Mouse (Mus musculus) left cerebral cortex, adult 6 months (tissue): ENCODE data around the gene Gm8773. TPM values are rescaled to one million over a fixed set of nuclear protein-coding genes. Genes with fewer than 3 reads are reported as not detected.

Experiments
- long read RNA-seq, 2 experiments: library from polyadenylated mRNA; unstranded; transcript quantifications; one replicate each; pipeline ENCODE4 v2.0.0; 2019 to 2020
- polyA plus RNA-seq: library from polyadenylated mRNA; unstranded; fragments of <200 nt; fragmentation: Nextera tagmentation; gene quantifications from 2 replicates; pipeline ENCODE4 v1.2.3, GENCODE M21; 2021

Gene Gm8773
- polyA plus RNA-seq: 0.16 and 0.51 TPM in 2 replicates
- long read RNA-seq, experiment 1: 0 reads
- long read RNA-seq, experiment 2, partial matches to known transcripts: 0 of 1 reads
- long read RNA-seq, experiment 2, other reads (novel, unspliced or antisense): 0 of 1 reads

DNA sequence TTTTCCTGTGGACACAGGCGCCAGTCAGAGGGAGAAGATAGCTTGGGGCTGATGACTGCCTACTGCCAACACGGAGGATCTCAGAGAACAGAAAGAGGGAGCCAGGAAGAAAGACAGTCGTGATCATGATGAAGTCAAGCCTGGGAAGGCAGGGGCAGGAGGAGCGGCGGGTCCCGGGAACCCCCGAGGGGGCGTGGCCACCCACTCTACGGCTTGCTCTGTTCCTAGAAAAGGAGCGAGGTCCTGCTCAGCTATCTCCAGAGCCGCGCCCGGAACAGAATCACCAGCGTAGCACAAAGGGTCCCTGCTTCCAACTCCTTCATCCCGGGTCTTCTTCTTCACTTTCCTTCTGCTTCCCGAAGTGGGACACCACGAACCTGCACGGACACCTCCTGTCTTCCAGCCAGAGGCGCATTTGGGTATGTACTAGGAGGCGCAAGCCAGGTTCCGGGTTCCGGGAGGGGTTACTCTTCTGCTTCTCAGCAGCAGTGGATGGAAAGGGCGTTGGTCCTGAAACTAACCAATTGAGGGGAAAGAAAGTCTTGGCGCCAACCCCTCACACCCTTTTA lies at the start of gene Gm8773:
Gene Gm8773, plus strand, starts transcription at position 51 of the 569 bp plus-strand sequence.

GRCm38 (mm10) chr5:5559079-5559740 lies 14.4 kb upstream of the Gm8773 start, which contains the start of gene Gtpbp10:
Gene Gtpbp10, minus strand, starts transcription at chr5:5559538.

Other genes with a start within 250 kb of the Gm8773 start
- 56.0 and 68.0 TPM in 2 replicates for gene Cdk14, start 153.5 kb upstream of the Gm8773 start, polyA plus RNA-seq
- 0.75 and 1.2 TPM in 2 replicates for gene 1700015F17Rik, start 94.7 kb upstream of the Gm8773 start, polyA plus RNA-seq
- 15.5 and 18.9 TPM in 2 replicates for gene Cldn12, start 58.8 kb upstream of the Gm8773 start, polyA plus RNA-seq
- gene Gtpbp10, start 14.3 kb upstream of the Gm8773 start, polyA plus RNA-seq: 4.0 and 5.2 TPM in 2 replicates
- gene Cfap69, start 90.4 kb downstream of the Gm8773 start, polyA plus RNA-seq: 4.5 and 5.9 TPM in 2 replicates
- gene Steap2, start 120.8 kb downstream of the Gm8773 start, polyA plus RNA-seq: 3.5 and 5.4 TPM in 2 replicates
- 0.54 and 0.68 TPM in 2 replicates for gene Steap1, start 175.5 kb downstream of the Gm8773 start, polyA plus RNA-seq